Mouse (Mus musculus) heart, embryonic 15.5 days (tissue): ENCODE results near the gene Rtkn2. TPM values are rescaled to one million over a fixed set of nuclear protein-coding genes. Genes with fewer than 3 reads are reported as not detected.

Experiments
- ATAC-seq: fragments of 200-750 bp; cut with Nextera tagmentation; replicated peaks from 2 replicates; pipeline ENCODE4 v1.8.0; 2017; ENCODE audit warnings: low read depth, moderate TSS enrichment; ENCODE audit not compliant: insufficient number of reproducible peaks, insufficient read depth, low FRiP score
- H3K27ac ChIP-seq: fragments of 300-500 bp; sonication (generic); 2 replicates; pipeline ENCODE4 v1.5.1; 2015; ENCODE audit warnings: mild to moderate bottlenecking, inconsistent platforms
- H3K27me3 ChIP-seq: fragments of 300-500 bp; sonication (generic); 2 replicates; pipeline ENCODE4 v1.6.1; 2015; ENCODE audit warnings: inconsistent platforms
- H3K36me3 ChIP-seq: fragments of 300-500 bp; sonication (generic); 2 replicates; pipeline ENCODE4 v1.6.1; 2015; ENCODE audit warnings: mild to moderate bottlenecking, inconsistent platforms
- H3K4me1 ChIP-seq: fragments of 300-500 bp; sonication (generic); replicated peaks from 2 replicates; pipeline ENCODE4 v1.6.1; 2015; ENCODE audit warnings: inconsistent platforms
- H3K4me2 ChIP-seq: fragments of 300-500 bp; sonication (generic); 2 replicates; pipeline ENCODE4 v1.6.1; 2015; ENCODE audit warnings: inconsistent platforms, mild to moderate bottlenecking, moderate library complexity
- H3K4me3 ChIP-seq: fragments of 300-500 bp; sonication (generic); 2 replicates; pipeline ENCODE4 v1.5.1; 2015; ENCODE audit warnings: mild to moderate bottlenecking, inconsistent platforms
- H3K9ac ChIP-seq: fragments of 300-500 bp; sonication (generic); 2 replicates; pipeline ENCODE4 v1.6.1; 2015; ENCODE audit warnings: mild to moderate bottlenecking, inconsistent platforms
- H3K9me3 ChIP-seq: fragments of 300-500 bp; sonication (generic); replicated peaks from 2 replicates; pipeline ENCODE4 v1.6.1; 2016; ENCODE audit warnings: inconsistent platforms
- WGBS: fragments of 180-500 bp; shearing (Covaris S2); methylation state at CpG from one replicate; pipeline ENCODE4 v1.1.7; 2015; ENCODE audit warnings: mixed read lengths; 5-methylcytosine and 5-hydroxymethylcytosine counted together
- polyA plus RNA-seq: library from polyadenylated mRNA; unstranded; fragments of >200 nt; fragmentation: Nextera tagmentation; extraction: Ambion mirVana; gene quantifications from 2 replicates; pipeline ENCODE4 v1.2.1, GENCODE M21; 2015

Gene Rtkn2
- polyA plus RNA-seq, 1 experiment from 2014 or later, result 6.3 TPM

DNA sequence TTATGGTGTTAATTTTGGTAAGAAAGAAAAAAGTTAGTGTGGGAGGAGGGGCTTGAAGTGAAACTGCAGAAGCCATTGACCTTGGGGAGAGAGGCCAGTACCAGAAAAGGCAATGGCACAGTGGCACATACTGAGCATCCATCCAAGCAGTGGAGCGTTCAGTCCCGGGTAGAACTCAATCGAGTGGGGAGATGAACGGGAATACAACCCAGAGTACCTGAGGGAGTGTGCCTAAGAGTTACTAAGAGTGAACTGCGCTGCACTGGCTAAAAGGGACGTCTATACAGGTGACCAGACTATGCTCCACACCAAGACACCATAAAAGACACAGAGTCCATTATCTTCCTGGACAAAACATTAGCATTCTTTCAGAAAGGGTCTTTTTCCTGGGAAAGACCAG lies 128.3 kb downstream of the Rtkn2 start:
- peaks cover 55% of the 10 kb centered on the region for H3K4me1 ChIP-seq
- H3K9me3 ChIP-seq, result no peaks in the 10 kb centered on the region
- H3K27ac ChIP-seq, result no peak overlapping the region
- no peak overlapping the region for H3K9ac ChIP-seq
- H3K4me2 ChIP-seq, result no peak overlapping the region
- 80% methylated on average over 6 of the region's 6 CpGs for WGBS
- no peaks in the 10 kb centered on the region for H3K27me3 ChIP-seq
- ATAC-seq, result no peak
- peaks cover 9% of the 10 kb centered on the region for H3K36me3 ChIP-seq
- H3K4me3 ChIP-seq, result no peak overlapping the region

Other genes starting within 250 kb of the Rtkn2 start
- 0.48 and 0.82 TPM in 2 replicates for gene Zfp365, start 66.9 kb upstream of the Rtkn2 start, polyA plus RNA-seq